Mouse (Mus musculus): ENCODE results near the gene Dact3. TPM values are rescaled to one million over a fixed set of nuclear protein-coding genes. Genes with fewer than 3 reads are reported as not detected.

Dact3 gene
- total RNA-seq (2021) = 100 to 1,000 TPM; 188 to 196 TPM
- long read RNA-seq, experiment 1, transcript Dact3-201 (4 exons, 2,989 nt) = major isoform, 433 of 487 reads
- long read RNA-seq, experiment 1, partial matches to known transcripts = 16 of 487 reads
- long read RNA-seq, experiment 1, other reads (novel, unspliced or antisense) = 38 of 487 reads
- long read RNA-seq, experiment 2, transcript Dact3-201 (4 exons, 2,989 nt) = major isoform, 451 of 511 reads
- long read RNA-seq, experiment 2, partial matches to known transcripts = 14 of 511 reads
- long read RNA-seq, experiment 2, other reads (novel, unspliced or antisense) = 46 of 511 reads

DNA sequence AGATGAGACGGTGACA lies at the start of gene Dact3:
Gene Dact3 (plus strand): TSS at position 8 of the 16 bp plus-strand sequence.
- intact Hi-C loops (cut with DNase I) = no loop called here
- no peak for DNase-seq (ENCODE audit: extremely low spot score in 1 of 2, low spot score in 2 of 2)
- no peak for TF ChIP-seq CTCF (IDR thresholded peaks at IDR 0.05)

DNA sequence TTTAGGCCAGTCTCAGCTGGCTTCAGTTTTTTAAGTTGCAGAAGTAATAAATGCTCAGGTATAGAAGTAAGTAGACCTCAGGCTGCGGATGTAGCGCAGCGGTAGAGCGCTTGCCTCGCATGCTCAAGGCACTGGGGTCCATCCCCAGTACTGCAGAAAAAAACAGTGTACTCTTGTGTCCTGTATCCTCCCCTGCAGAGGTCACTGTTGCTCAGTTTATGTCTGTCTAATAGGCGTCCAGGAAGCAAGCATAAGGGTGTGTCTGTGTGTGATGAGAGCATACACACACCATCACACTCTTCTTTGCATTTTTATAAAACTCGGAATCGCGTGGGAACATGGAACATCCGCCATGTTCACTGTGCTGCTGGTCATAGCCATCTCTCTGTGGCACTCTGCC lies 49.3 kb upstream of the Dact3 start:
- DNase-seq (ENCODE audit: extremely low spot score in 1 of 2, low spot score in 2 of 2) = peak in 1 of 2 experiments; percentile 16
- no peak overlapping the region for H3K4me3 ChIP-seq
- peak overlapping the region; percentile 66; the same call in 1 of the 2 replicates for H3K27ac ChIP-seq
- peak; percentile 42 for TF ChIP-seq CTCF (IDR thresholded peaks at IDR 0.05)
- intact Hi-C loops (cut with DNase I) = no loop called here

More for the DNA sequence above, at the start of gene Dact3:
- H3K4me3 ChIP-seq = peak within 1 kb of the TSS; percentile 96
- peak within 1 kb of the TSS; percentile 95 for H3K27ac ChIP-seq

DNA sequence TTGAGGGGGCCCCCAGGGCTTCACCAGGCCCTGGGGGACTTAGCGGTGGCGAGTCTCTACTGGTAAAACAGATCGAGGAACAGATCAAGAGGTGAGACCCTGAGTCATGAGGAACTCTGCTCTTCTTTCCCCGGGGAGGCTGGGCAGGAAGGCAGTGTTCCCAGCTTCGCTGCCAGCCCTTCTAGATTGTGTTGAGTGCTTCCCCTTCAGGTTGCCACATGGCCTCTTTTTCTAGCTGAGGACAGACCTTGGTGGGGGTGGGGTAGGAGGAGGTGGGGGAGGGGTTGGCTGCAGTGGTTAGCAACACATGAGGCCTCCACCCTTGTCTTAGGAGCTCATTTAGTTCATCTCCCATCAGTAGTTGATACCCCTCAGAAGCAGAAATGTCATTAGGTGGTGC lies 48.5 kb upstream of the Dact3 start:
- Histone ChIP-seq H3K4me3 (no peak overlapping the region), H3K27ac (peak overlapping the region; percentile 66)
- no peak for TF ChIP-seq CTCF (IDR thresholded peaks at IDR 0.05)
- intact Hi-C loops (cut with DNase I) = no loop called here
- DNase-seq (ENCODE audit: extremely low spot score in 1 of 2, low spot score in 2 of 2) = no peak

DNA sequence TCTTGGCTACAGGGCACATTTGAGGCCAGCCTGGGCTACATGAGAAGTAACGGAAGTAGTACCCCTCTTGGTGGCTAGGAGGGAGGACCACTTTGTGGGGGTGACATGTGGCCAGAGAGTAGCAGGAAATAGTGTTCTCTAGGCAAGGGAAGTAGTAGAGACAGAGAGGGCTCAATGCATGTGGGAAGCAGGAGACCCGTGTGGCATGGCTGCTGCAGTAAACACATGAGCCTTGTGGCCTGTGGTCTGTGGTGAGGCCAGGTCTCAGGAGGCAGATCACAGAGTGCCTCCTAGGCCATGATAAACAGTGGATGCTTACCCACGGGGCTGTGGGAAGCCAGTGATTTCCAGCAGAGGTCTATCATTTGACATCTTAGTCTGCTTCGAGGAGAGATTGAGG lies 47.8 kb upstream of the Dact3 start:
- Histone ChIP-seq H3K27ac (peak overlapping the region; percentile 62), H3K4me3 (no peak overlapping the region)
- intact Hi-C loops (cut with DNase I) = no loop called here
- no peak for TF ChIP-seq CTCF (IDR thresholded peaks at IDR 0.05)
- no peak for DNase-seq (ENCODE audit: extremely low spot score in 1 of 2, low spot score in 2 of 2)

DNA sequence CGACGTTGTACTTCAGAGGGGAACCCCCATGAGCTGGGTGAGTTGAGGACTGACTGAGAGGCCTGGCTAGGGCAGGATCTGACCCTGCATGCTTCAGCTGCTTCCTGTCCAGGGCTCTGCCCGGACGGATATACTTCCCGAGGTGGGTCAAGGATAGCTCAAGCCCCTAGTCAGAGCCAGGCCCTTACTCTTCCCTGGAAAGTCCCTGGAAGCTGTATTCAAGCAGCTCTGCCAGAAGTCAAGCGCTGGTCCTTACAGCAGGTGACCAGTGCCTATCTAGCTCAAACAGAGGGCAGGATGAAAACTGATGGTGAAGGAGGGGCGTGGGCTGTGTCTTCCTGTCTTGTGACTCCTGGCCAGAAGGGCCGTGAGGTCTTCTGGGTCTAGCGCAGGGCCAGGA lies 44.7 kb upstream of the Dact3 start:
- Histone ChIP-seq H3K27ac (no peak overlapping the region), H3K4me3 (no peak overlapping the region)
- TF ChIP-seq CTCF (IDR thresholded peaks at IDR 0.05) = no peak
- intact Hi-C loops (cut with DNase I) = no loop called here
- no peak for DNase-seq (ENCODE audit: extremely low spot score in 1 of 2, low spot score in 2 of 2)

DNA sequence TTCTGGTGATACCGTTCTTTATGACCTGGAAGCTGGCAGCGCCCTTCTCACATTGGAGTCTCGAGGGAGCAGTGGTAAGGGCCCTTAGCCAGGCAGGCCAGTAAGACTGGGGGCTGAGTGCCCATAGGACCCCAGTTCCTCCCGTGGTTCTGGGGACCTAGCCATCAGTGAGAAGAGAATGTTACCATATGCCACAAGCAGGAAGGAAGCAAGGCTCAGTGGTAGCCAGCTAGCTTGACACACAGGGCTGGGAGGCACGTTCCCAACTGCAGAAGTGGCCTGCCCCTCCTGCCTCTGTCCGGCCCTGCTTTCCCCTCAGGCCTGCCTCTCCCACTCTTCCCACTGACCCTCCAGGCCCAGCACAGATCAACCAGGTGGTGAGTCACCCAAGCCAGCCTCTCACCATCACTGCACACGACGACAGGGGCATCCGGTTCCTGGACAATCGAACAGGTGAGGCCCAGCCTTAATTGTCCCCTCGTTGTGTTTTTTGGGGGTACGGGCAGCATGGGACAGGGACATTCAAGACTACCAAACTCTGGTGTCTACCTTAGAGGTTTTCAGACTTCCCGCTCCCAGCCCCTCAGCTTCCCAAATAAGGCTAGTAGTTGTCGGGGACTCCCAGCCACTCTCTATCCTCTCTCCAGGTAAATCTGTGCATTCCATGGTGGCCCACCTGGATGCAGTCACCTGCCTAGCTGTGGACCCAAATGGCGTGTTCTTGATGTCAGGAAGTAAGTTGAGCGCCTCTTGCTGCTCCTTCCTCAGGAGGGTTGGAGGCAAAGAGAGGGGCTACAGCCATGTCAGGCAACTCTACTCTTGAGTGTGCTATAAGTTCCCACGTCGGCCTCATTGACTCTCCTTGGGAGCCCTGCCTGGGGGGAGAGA lies 37.0 kb upstream of the Dact3 start:
- H3K4me3 ChIP-seq = no peak overlapping the region
- intact Hi-C loops (cut with DNase I) = no loop called here
- no peak overlapping the region for H3K27ac ChIP-seq
- no peak for DNase-seq (ENCODE audit: extremely low spot score in 1 of 2, low spot score in 2 of 2)
- no peak for TF ChIP-seq CTCF (IDR thresholded peaks at IDR 0.05)

DNA sequence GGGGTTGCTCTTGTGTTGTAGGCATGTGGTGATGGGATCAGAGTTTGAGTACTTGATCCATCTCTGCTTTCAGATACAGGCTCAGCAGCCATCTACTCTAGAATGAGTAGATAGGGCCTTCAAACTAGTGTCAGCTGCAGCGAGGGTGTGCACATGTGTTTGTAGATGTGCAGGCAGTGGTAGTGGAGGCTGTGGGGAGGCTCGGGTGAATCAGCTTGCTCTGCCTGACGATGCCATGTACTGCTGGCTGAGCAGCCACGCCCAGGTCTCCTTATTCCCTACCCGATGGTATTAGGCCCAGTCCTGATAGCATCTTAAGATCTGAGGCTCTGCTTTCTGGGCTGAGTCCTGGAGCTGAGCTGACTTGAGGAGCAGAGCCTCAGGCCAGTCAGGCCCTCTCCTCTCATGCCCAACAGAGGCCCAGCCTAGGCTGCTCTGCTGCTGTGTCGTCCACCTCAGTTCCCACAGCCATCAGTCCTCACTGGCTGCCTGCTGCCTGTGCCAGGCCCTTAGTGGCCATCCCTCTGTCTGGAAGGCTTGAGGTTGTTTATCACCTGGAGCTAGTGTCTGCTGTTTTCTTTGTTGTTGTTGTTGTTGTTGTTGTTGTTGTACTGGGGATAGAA lies 36.2 kb upstream of the Dact3 start:
- Histone ChIP-seq H3K4me3 (no peak overlapping the region), H3K27ac (no peak overlapping the region)
- intact Hi-C loops (cut with DNase I) = no loop called here
- peak in 1 of 2 experiments; percentile 19 for DNase-seq (ENCODE audit: extremely low spot score in 1 of 2, low spot score in 2 of 2)
- TF ChIP-seq CTCF (IDR thresholded peaks at IDR 0.05) = no peak

DNA sequence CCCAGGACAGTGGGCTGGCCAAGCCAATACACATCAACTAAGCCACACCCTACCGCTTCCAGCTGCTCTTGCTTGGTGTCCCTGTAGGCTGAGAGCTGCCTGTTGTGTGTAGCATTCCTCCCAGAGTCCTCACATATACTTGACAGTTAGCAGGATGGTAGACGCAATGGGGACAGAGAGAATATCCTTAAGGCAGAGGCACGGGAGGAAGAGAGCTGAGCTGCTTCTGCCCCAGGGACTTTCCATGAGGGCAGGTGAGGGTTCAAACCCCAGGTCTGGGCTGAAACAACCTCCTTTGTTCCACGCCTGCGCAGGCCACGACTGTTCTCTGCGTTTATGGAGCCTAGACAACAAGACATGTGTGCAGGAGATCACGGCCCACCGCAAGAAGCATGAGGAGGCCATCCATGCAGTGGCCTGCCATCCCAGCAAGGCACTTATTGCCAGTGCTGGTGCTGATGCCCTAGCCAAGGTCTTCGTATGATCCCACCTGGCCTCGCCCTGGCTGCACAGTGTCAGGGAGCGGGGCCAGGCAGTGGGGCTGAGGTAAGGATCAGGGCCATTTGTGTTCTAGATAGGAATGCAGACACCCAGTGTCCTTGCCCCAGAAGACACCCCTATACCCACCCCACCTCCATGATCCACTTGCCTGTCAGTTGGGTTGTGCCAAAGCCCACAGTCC lies 35.5 kb upstream of the Dact3 start:
- no peak for DNase-seq (ENCODE audit: extremely low spot score in 1 of 2, low spot score in 2 of 2)
- no peak overlapping the region for H3K27ac ChIP-seq
- intact Hi-C loops (cut with DNase I) = no loop called here
- no peak overlapping the region for H3K4me3 ChIP-seq
- no peak for TF ChIP-seq CTCF (IDR thresholded peaks at IDR 0.05)

DNA sequence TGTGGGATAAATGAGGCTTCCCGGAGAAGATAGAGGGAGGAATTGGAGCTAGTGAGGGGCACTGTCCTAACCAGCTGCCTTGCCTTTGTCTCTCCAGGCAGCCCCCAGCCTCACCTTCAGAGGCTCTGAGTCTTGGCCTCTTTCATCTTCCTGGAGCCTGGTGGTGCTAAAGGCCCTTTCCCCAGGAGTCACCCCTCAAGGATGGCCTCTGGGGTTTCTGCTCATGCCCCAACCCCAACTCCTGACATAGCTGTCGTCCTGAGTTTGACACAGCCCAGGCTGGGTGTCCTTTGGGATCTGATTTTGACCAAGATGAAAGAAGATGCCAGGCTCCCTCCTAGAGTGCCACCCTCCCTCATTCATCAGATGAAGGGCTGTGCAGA lies 35.0 kb upstream of the Dact3 start:
- TF ChIP-seq CTCF (IDR thresholded peaks at IDR 0.05) = no peak
- peak in 1 of 2 experiments; percentile 10 for DNase-seq (ENCODE audit: extremely low spot score in 1 of 2, low spot score in 2 of 2)
- Histone ChIP-seq H3K4me3 (no peak overlapping the region), H3K27ac (no peak overlapping the region)
- intact Hi-C loops (cut with DNase I) = no loop called here

DNA sequence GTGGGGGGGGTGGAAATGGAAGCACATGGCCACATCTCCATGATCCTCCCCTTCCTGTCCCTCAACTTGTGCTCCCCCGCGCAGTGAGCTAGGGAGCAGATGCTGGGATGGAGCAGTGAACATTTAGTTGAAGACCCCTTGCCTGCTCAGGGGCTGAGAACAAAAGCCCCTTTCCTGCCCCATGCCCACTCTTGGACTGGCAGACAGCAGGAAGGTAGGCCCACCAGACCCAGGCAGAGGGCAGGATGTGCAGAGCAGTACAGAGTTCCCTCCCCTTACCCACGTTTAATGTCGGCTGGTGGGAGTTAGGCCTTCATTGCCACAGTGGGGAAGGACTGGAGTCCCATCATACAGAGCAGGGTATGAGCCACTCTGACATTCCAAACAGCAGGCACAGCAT lies 34.0 kb upstream of the Dact3 start:
- no peak overlapping the region for H3K4me3 ChIP-seq
- H3K27ac ChIP-seq = peak overlapping the region; percentile 19; the same call in 1 of the 2 replicates
- intact Hi-C loops (cut with DNase I) = no loop called here
- DNase-seq (ENCODE audit: extremely low spot score in 1 of 2, low spot score in 2 of 2) = peak in 1 of 2 experiments; percentile 10
- no peak for TF ChIP-seq CTCF (IDR thresholded peaks at IDR 0.05)

DNA sequence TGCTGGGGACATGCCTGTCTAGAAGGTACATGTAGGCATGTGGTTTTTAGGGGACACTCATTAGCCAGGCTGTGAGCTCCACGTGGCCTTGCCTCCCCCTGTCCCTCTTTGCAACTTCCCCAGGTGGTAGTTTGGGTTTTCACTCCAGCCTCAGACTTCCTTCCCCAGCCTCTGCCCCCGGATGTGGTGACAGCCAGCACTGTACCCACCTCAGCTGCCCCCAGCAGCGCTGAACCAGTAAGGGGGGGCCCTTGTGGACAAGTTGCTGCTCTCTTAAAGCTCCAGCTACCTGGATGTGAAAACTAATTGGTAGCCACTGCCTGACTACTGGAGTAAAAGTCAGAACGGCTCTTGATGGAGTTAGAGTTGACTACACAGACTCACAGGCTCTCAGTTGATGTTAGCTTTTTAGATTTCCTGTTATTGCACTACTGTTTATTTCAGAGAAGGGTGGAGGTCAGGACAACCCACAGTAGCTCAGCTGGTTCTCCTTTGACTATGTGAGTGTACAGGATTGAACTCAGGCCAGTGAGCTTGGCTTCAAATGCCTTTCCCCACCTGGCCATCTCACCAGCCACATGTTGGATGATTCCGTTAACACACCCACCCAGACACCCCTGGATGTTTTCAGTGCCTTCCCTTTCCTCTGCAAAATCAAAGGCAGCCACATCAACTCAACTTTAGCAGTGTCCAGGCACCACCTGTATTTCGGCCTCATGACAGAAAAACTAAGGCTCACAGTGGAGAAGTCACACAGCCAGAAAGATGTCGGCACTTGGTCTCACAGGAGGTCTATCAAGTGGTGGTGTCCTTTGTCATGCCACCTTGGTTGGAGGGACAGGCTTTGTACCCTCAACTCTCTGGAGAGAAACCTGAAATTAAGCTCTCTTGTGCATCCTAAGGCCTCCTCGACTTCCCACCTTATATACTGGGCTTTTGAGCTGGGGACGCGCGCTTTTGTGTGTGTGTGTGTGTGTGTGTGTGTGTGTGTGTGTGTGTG lies 33.3 kb upstream of the Dact3 start:
- intact Hi-C loops (cut with DNase I) = no loop called here
- H3K27ac ChIP-seq = peak overlapping the region; percentile 57; the same call in 1 of the 2 replicates
- DNase-seq (ENCODE audit: extremely low spot score in 1 of 2, low spot score in 2 of 2) = peak in 1 of 2 experiments; percentile 9
- no peak for TF ChIP-seq CTCF (IDR thresholded peaks at IDR 0.05)
- H3K4me3 ChIP-seq = no peak overlapping the region

All from left cerebral cortex, adult 2 months (tissue).